In the genomic region with DNA sequence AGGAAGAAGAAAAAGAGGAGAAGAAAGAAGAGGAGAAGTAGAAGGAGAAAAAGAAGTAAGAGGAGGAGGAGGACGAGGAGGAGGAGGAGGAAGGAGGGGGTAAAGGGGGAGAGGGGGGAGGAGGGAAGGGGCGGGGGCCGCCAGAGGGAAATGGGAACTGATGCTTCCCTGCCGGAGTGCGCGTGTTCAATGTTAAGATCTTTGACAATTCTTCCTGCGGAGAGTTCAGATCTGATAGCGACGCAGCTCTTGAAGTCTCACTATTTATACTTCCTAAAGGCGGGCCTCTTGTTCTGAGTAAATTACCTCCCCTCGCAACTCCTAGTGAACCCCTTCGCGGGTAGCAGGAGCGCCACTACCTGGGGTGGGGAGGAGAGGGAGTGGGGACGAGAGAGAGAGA, we compare ENCODE assay signal across 8 mouse cellular contexts. TPM values are rescaled to one million over a fixed set of nuclear protein-coding genes. Genes with fewer than 3 reads are reported as not detected.
DNase-seq lines count a peak whose midpoint lies in the region; ATAC-seq and TF ChIP-seq lines count a peak whose summit lies in the region.

A gene (minus strand): TSS at position 66 of the 400 bp plus-strand sequence.

- peaks cover 2% of the 10 kb centered on the region for H3K4me1 ChIP-seq in heart, adult 2 months (ENCODE audit: control insufficient read depth, insufficient read depth, low read length)
- H3K4me1 ChIP-seq in ES-Bruce4 (ENCODE audit: control insufficient read depth, insufficient read depth, low read length) = no peaks in the 10 kb centered on the region
- peaks cover 25% of the 10 kb centered on the region for H3K4me1 ChIP-seq in forebrain, embryonic 16.5 days (replicated peaks; ENCODE audit: control insufficient read depth, insufficient read depth, low read length)
- peaks cover 3% of the 10 kb centered on the region; the same call in 1 of the 2 replicates for H3K4me1 ChIP-seq in liver, embryonic 11.5 days (replicated peaks; ENCODE audit: control insufficient read depth, insufficient read depth, low read length)
- H3K4me1 ChIP-seq in stomach, embryonic 15.5 days = peaks cover 21% of the 10 kb centered on the region

- peak within 1 kb of the TSS; percentile 47 for H3K9ac ChIP-seq in heart, adult 2 months (ENCODE audit: low read depth, low read length)
- H3K9ac ChIP-seq in ES-Bruce4 (ENCODE audit: low read depth, poor library complexity, severe bottlenecking) = peak within 1 kb of the TSS; percentile 57
- H3K9ac ChIP-seq in forebrain, embryonic 16.5 days (replicated peaks; ENCODE audit: low read depth, low read length) = 0 out of 2 replicates have a peak within 1 kb of the TSS, but pooled peaks have one; percentile 8
- H3K9ac ChIP-seq in liver, embryonic 11.5 days (ENCODE audit: low read depth, low read length) = no peak within 1 kb of the TSS
- no peak within 1 kb of the TSS for H3K9ac ChIP-seq in stomach, embryonic 15.5 days

- no peak for TF ChIP-seq POLR2A in heart, adult 2 months (IDR thresholded peaks at IDR 0.05; ENCODE audit: insufficient read depth, low read depth, low read length)
- TF ChIP-seq POLR2A in ES-Bruce4 (IDR thresholded peaks at IDR 0.05; ENCODE audit: insufficient read depth, low read length) = no peak

- no peaks in the 10 kb centered on the region for H3K79me2 ChIP-seq in heart, adult 2 months (replicated peaks; ENCODE audit: control insufficient read depth, insufficient read depth, low read length)

- intact Hi-C loops in heart, adult 2 months (cut with DNase I) = loop anchor here (10.0 kb wide), 2 partner anchors 453 to 1457 kb away; a partner anchor contains a TSS

- H3K36me3 ChIP-seq in heart, adult 2 months (ENCODE audit: control insufficient read depth, insufficient read depth, low read length) = no peaks in the 10 kb centered on the region
- no peaks in the 10 kb centered on the region for H3K36me3 ChIP-seq in ES-Bruce4 (ENCODE audit: control insufficient read depth, insufficient read depth, low read length, poor library complexity, severe bottlenecking)
- H3K36me3 ChIP-seq in forebrain, embryonic 16.5 days (ENCODE audit: control insufficient read depth, insufficient read depth) = no peaks in the 10 kb centered on the region
- no peaks in the 10 kb centered on the region for H3K36me3 ChIP-seq in liver, embryonic 11.5 days (ENCODE audit: control insufficient read depth, insufficient read depth, low read length)
- no peaks in the 10 kb centered on the region for H3K36me3 ChIP-seq in stomach, embryonic 15.5 days

- TF ChIP-seq EP300 in heart, adult 2 months (IDR thresholded peaks at IDR 0.05; ENCODE audit: insufficient read depth, low read depth, low read length) = no peak
- no peak for TF ChIP-seq EP300 in ES-Bruce4 (IDR thresholded peaks at IDR 0.05; ENCODE audit: insufficient read depth, low read depth, low read length)

- ATAC-seq in forebrain, embryonic 16.5 days = no peak
- no peak for ATAC-seq in liver, embryonic 11.5 days (replicated peaks; ENCODE audit: low FRiP score)
- no peak for ATAC-seq in stomach, embryonic 15.5 days (ENCODE audit: insufficient read depth, low FRiP score, low read depth)

- H3K4me3 ChIP-seq in heart, adult 2 months = peak within 1 kb of the TSS; percentile 29
- H3K4me3 ChIP-seq in ES-Bruce4 (ENCODE audit: low read depth, low read length) = peak within 1 kb of the TSS; percentile 53
- H3K4me3 ChIP-seq in forebrain, embryonic 16.5 days (replicated peaks; ENCODE audit: low read length) = peak within 1 kb of the TSS; percentile 42
- H3K4me3 ChIP-seq in liver, embryonic 11.5 days (ENCODE audit: low read depth, low read length) = peak within 1 kb of the TSS; percentile 47
- H3K4me3 ChIP-seq in stomach, embryonic 15.5 days (replicated peaks) = peak within 1 kb of the TSS; percentile 45

- peaks cover 25% of the 10 kb centered on the region for H3K27me3 ChIP-seq in heart, adult 2 months (ENCODE audit: control insufficient read depth, insufficient read depth, low read length)
- peaks cover 43% of the 10 kb centered on the region for H3K27me3 ChIP-seq in ES-Bruce4 (ENCODE audit: control insufficient read depth, insufficient read depth, low read length, poor library complexity, severe bottlenecking)
- H3K27me3 ChIP-seq in forebrain, embryonic 16.5 days (replicated peaks; ENCODE audit: control insufficient read depth, insufficient read depth, low read length) = peaks cover 39% of the 10 kb centered on the region
- H3K27me3 ChIP-seq in liver, embryonic 11.5 days (replicated peaks; ENCODE audit: control insufficient read depth, insufficient read depth, low read length) = peaks cover 73% of the 10 kb centered on the region
- peaks cover 63% of the 10 kb centered on the region for H3K27me3 ChIP-seq in stomach, embryonic 15.5 days (replicated peaks)

- 3% methylated on average over 13 of the region's 15 CpGs for WGBS in heart, adult 2 months
- 1% methylated on average over 14 of the region's 15 CpGs for WGBS in forebrain, embryonic 16.5 days
- under 1% methylated on average over 13 of the region's 15 CpGs for WGBS in liver, embryonic 11.5 days
- under 1% methylated on average over 13 of the region's 15 CpGs for WGBS in stomach, embryonic 15.5 days

- H3K27ac ChIP-seq in heart, adult 2 months = no peak within 1 kb of the TSS
- no peak within 1 kb of the TSS for H3K27ac ChIP-seq in ES-Bruce4 (ENCODE audit: insufficient read depth, low read length)
- H3K27ac ChIP-seq in forebrain, embryonic 16.5 days (ENCODE audit: low read length) = no peak within 1 kb of the TSS
- no peak within 1 kb of the TSS for H3K27ac ChIP-seq in liver, embryonic 11.5 days (ENCODE audit: low read depth, low read length)
- H3K27ac ChIP-seq in stomach, embryonic 15.5 days = no peak within 1 kb of the TSS

- peak; percentile 16 to 45 for DNase-seq in heart, adult 2 months
- no peak for DNase-seq in heart, adult 8-10 months (ENCODE audit: low spot score)
- DNase-seq in liver, embryonic 11.5 days (ENCODE audit: low spot score) = no peak
- no peak for DNase-seq in urinary bladder, postnatal 36 days (ENCODE audit: low spot score in 2 of 2)
- DNase-seq in layer of hippocampus, postnatal 36 days = no peak

- H3K4me2 ChIP-seq in forebrain, embryonic 16.5 days (ENCODE audit: low read length) = peak within 1 kb of the TSS; percentile 65
- H3K4me2 ChIP-seq in liver, embryonic 11.5 days = peak within 1 kb of the TSS; percentile 70
- peak within 1 kb of the TSS; percentile 89 for H3K4me2 ChIP-seq in stomach, embryonic 15.5 days

- no peak for TF ChIP-seq CTCF in heart, adult 2 months (IDR thresholded peaks at IDR 0.05)
- no peak for TF ChIP-seq CTCF in ES-Bruce4 (IDR thresholded peaks at IDR 0.05; ENCODE audit: low read depth, low read length)

- no peaks in the 10 kb centered on the region for H3K9me3 ChIP-seq in ES-Bruce4 (replicated peaks; ENCODE audit: control insufficient read depth, insufficient read depth, low read length, poor library complexity, severe bottlenecking)
- no peaks in the 10 kb centered on the region for H3K9me3 ChIP-seq in forebrain, embryonic 16.5 days (ENCODE audit: control insufficient read depth, low read length)
- no peaks in the 10 kb centered on the region for H3K9me3 ChIP-seq in liver, embryonic 11.5 days (ENCODE audit: control insufficient read depth, low read length)
- H3K9me3 ChIP-seq in stomach, embryonic 15.5 days = no peaks in the 10 kb centered on the region

RNA-seq across cellular contexts. Expression of the gene that starts here (rescaled TPM):
- total RNA-seq in heart, adult 2 months (2021) = under 1 TPM; 0.68 to 0.76 TPM
- polyA plus RNA-seq in heart, adult 2 months (2012; rRNA removed) = 1.00 and 2.0 TPM in 2 replicates
- 1 to 10 TPM in 2 of 4 experiments, under 1 TPM in 2; 0.50 to 1.4 (median 0.93) TPM for total RNA-seq in heart, adult 8-10 months (2022)
- polyA plus RNA-seq in ES-Bruce4 (2011; ENCODE audit: insufficient read depth, insufficient read length, low read depth, missing spikeins) = 0.82 and 0.88 TPM in 2 replicates
- 1.0 TPM in 2 replicates for polyA plus RNA-seq in forebrain, embryonic 16.5 days (2015; fragmentation: Nextera tagmentation; extraction: Ambion mirVana)
- polyA plus RNA-seq in liver, embryonic 11.5 days (2014; fragmentation: Nextera tagmentation; extraction: Ambion mirVana) = 1.1 and 2.9 TPM in 2 replicates
- polyA plus RNA-seq in stomach, embryonic 15.5 days (2015; fragmentation: Nextera tagmentation; extraction: Ambion mirVana) = 0.36 and 0.42 TPM in 2 replicates
- under 1 TPM; 0.40 to 0.90 TPM for total RNA-seq in layer of hippocampus, postnatal 36 days (2021)

Comparison
In these comparisons a context has a peak if more than half of its experiments do, and no peak if none do; other contexts are left out.
1. DNase-seq: peak in heart, adult 2 months (2 of 2); none in heart, adult 8-10 months (single experiment), liver, embryonic 11.5 days (single experiment), urinary bladder, postnatal 36 days (0 of 2) and layer of hippocampus, postnatal 36 days (0 of 2).
2. H3K9ac ChIP-seq: peak in heart, adult 2 months (single experiment), ES-Bruce4 (single experiment) and forebrain, embryonic 16.5 days (single experiment); none in liver, embryonic 11.5 days (single experiment) and stomach, embryonic 15.5 days (single experiment).
3. Peak in every context shown above with its lines, with median percentiles within 50 percentile points of each other: H3K4me3 ChIP-seq and H3K4me2 ChIP-seq.